Mouse (Mus musculus) heart, adult 11 months (tissue): Measurements from ENCODE around the gene Rhbdf2.

Source experiments
- DNase-seq: peaks from one replicate; pipeline ENCODE4 v3.0.0; 2022

Gene Rhbdf2

DNA sequence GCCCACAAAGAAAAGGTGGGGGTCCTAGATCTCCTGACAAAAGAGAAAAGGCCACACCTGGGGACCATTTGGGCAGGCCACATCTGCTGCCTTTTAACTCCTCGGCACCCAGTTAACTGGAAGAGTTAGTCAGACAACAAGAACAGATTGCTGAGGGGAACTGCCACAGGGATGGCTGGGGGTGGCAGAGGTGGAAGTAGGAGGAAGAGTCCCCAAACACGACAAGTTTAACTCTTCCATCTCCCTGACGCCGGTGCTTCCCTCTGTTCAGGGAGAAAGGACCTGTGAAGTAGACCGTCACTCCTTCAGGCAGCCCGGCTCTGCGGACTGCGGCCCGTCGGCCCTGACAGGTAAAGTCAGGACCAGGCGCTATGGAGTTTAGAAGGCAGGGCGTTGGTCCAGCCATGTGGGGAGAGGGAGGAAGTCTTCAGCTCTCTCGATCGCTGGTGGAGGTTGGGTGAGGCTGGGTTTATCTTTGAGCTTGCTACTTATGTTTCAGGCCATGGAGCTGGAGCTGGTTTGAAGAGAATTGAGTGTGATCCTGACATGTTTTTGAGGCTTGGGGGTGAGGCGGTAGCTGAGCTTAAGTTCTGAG, 32.3 kb upstream of the Rhbdf2 start:
- DNase-seq, result peak; percentile 92

- DNase-seq, result no peak
Measured at GRCm38 (mm10) chr11:116658238-116658637, 31.4 kb upstream of the Rhbdf2 start.

DNA sequence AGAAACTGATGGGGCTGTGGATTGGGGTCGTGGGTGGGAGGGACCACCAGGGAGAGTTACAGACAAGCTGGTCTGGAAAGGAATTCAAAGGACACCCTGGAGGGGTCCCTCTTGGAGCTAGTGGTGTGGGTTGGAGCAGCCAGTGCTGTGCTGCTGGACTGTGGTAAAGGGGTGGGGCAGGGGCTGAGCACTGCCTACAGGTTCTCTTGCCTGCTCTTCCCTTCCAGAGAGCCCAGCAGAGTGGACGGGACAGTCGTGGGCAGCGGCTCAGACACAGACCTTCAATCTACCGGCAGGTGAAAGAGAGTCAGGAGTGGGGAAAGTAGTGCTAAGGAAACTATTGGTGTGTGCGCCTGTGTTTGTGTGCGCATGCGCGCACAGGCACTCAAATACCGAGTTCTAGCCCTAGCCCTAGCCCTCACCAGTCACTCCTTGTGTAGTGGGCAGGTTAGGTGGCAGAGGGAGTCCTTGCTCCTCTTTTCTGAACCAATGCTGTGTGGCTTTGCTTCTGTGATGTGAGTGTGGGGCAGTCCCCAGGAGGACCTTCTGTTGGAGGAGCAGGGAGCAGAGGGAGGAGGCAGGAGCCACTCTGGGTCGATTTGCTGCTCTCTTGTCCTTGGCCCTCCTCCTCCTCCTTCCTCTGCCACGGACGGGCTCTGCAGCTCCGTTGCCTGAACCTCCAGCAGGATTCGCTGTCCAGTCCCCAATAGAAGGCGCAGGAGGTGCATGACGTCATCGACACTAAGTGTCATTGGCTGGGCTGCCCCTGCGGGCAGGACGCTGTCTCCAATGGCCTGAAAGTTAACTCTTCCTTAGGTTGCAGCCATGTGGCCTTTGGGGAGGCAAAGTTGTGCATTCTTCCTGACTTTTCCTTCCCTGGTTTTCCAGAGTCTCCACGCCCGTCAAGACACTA, 30.7 kb upstream of the Rhbdf2 start:
- DNase-seq, result peak; percentile 100

- DNase-seq, result peak; percentile 89
Measured at GRCm38 (mm10) chr11:116656348-116657191, 29.8 kb upstream of the Rhbdf2 start.

DNA sequence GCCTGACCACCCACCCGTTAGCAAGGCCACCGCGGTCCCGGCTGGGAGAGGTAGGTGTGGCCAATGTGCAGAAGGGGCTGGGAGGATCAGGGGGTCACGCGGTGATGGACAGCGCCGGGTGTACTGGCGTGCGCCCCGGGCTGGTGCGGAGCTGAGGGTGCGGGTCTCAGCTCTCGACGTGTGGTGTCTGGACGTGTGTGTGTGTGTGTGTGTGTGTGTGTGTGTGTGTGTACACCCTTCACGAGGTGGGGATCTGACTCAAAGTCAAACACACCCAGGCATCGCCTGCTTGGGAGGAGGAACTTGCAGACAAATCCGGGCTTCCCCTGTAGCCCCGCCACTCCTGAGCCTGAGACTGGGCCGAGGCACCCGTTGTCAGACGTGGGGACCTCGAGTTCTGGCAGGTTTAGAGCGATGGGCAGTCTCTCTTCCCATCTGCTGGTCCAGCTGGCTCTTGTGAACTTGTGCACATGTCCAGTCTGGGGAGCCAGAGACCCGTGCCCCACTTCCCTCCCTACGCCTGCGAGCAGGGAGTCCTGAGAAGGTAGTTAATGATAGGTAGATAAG, 27.5 kb upstream of the Rhbdf2 start, which contains the start of gene Cygb:
Cygb (minus strand) TSS at position 59 of the 567 bp plus-strand sequence.
- DNase-seq, result peak; percentile 98

DNA sequence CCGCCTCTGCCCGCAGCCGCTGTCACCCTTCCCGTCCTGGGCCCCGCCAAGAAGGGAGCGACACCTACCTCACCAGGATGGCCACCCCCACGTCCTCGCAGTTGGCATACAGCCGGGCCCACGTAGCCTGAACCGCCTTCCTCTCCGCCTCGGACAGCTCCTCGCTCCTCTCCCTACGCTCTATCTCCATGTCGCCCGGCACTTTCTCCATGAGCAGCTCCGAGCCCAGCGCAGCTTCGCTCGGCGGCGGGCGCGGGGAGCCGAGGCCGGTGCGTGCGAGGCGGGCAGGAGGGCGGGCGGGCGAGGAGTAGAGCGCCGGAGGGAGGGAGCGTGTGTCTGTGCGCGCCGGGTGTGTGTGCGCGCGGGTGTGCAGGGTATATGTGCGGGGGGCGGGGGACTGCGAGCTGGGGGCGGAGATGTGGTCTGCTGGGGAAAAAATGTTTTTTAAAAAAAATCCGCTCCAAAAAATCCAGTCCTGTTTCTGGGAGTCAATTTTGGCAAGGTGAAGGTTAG, 26.9 kb upstream of the Rhbdf2 start:
- peak; percentile 96 for DNase-seq

GRCm38 (mm10) chr11:116653234-116653633, 26.4 kb upstream of the Rhbdf2 start, which contains the start of gene Prcd:
Prcd (plus strand) TSS chr11:116653534.
- DNase-seq, result no peak

DNA sequence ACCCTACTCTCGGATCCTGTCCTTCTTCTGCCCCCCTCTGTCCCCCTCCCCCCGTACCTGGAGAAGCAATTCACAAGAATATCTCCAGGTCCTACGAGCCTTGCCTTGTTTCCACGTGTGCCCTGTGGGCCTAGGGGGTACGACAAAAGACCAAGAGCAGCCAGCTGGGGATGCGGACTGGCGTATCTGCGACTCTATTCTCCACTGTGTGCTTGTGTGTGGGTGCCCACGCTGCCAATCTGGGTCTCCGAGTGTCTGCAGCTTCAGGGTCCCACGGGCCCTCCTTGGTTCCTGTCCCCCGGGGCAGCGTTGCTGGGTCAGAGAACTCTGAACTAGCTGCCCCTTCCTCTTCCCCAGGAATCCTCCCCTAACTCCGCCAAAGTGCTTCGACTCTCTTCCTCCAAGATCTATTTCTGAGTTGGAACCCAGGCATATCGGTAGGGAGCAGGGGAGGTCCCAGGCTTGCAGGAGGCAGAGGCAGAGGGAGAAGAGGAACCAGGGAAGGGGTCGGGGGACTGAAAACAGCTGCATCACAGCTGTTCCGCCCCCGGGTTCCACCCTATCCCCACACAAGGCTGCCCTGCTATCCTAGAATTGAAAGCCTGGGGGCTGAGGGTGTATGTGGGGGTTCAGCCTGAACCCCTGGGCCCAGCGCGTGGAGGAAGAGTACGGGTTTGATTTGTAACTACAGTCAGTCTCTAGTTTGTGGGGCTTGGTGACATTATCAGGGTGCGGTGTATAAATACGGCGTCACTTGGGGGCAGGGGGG, 25.7 kb upstream of the Rhbdf2 start:
- peak; percentile 93 for DNase-seq

DNA sequence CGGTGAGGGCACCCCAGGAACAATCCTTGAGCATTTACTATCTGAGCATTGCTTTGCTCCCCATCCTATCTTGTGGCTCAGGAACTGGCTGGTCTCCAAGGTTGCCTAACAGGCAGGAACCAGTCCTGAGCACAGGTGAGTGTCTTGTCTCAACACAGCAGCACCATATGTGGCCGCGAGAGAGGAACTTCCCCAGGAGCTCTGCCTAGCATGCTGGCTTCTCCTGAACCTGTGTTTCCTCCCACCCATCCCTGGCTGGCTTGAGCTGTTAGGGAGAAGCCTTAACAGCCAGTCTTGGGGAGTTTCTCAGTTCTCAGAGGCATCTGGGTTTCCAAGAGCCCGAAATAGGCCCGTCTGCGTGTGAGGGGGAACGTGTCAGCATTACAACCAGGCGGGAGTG, 24.5 kb upstream of the Rhbdf2 start:
- DNase-seq, result peak; percentile 92

- peak; percentile 88 for DNase-seq
Measured at GRCm38 (mm10) chr11:116650811-116651210, 24.0 kb upstream of the Rhbdf2 start.

DNA sequence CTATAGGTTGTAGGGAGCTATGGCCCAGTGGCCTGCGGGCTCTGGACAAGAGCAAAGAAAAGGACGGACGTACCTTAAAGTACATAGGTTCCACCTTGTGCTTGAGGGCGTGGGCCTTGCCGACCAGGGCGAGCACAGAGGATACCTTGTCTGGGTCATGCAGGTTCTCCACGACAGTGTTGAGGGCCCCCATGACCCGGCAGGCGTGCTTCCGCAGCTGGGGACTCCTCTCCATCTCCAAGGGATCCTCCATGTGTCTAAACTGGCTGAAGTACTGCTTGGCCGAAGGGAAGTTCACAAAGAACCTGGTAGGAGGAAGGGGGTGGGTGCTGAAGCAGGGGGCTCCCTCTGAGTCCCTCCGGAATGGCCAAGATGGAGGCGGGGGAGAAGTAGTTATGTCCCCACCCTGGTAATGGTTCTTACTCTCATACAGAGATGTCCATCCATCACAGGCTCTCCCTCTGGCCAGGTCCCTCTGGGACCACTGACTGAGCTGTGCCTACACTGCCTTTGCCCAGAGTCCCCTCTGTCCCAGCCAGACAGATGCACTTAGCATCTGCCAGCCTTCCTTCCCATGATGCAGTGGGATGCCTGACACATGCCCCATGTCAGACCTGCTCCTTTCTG, 23.0 kb upstream of the Rhbdf2 start:
- peak; percentile 92 for DNase-seq

- DNase-seq, result peak; percentile 97
Measured at GRCm38 (mm10) chr11:116648976-116649375, 22.2 kb upstream of the Rhbdf2 start.

DNA sequence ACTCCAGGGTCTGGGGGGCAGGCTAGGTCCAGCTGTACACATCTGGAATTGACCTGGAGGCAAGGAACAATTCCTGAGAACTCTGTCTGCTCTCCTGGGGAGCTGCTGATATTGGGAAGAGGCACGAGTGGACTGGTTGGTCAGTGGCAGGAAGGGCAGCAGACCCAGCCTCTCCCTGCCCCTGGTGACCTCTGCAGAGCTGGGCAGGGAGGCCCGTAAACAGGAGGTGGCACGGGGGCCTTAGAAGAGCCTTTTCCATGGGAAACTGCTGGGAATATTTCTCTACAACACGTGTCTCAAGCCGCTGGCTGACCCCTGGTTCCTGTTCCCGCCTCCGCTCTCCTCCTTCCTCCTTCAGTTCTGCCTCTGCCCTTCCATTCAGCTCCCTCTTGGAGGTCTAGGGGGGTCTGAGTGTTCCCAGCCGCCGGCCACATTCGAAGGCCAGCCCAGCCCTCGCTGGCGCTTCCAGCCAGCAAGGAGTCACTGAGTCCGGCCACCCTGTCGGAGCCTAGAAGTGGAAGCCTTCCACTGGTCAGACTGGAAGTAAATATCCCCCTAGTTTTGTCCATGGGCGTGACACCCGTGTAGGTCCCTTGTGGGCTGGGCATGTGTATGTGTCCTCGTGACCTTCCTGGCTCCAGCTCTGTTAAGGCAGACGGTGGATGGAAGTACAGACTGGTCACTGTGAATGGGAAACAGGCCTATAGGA, 21.5 kb upstream of the Rhbdf2 start:
- DNase-seq, result peak; percentile 99

- DNase-seq, result peak; percentile 99
Measured at GRCm38 (mm10) chr11:116647340-116647991, 20.6 kb upstream of the Rhbdf2 start.

DNA sequence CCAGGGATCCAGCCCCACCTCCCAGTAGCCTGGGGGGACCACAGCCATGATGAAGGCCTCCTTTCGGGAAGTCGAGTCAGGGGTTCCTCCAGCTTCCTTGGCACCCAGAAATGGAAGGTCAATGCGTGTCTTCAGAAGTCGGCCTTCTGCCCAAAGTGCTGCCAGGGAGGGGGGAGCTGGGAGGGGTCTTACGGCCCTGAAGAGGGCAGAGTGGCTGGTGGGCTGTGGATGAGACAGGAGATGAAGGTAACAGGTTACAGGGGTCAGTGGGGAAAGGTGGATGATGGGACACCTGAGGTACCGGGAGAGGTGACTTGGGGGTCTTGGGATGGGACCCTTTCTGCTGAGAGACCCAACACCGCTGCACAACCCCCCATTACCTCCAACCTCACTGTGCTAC, 20.0 kb upstream of the Rhbdf2 start:
- peak; percentile 96 for DNase-seq

- DNase-seq, result peak; percentile 96
Measured at GRCm38 (mm10) chr11:116646136-116646535, 19.3 kb upstream of the Rhbdf2 start.

- DNase-seq, result peak; percentile 96
Measured at GRCm38 (mm10) chr11:116645446-116646110, 18.8 kb upstream of the Rhbdf2 start.

DNA sequence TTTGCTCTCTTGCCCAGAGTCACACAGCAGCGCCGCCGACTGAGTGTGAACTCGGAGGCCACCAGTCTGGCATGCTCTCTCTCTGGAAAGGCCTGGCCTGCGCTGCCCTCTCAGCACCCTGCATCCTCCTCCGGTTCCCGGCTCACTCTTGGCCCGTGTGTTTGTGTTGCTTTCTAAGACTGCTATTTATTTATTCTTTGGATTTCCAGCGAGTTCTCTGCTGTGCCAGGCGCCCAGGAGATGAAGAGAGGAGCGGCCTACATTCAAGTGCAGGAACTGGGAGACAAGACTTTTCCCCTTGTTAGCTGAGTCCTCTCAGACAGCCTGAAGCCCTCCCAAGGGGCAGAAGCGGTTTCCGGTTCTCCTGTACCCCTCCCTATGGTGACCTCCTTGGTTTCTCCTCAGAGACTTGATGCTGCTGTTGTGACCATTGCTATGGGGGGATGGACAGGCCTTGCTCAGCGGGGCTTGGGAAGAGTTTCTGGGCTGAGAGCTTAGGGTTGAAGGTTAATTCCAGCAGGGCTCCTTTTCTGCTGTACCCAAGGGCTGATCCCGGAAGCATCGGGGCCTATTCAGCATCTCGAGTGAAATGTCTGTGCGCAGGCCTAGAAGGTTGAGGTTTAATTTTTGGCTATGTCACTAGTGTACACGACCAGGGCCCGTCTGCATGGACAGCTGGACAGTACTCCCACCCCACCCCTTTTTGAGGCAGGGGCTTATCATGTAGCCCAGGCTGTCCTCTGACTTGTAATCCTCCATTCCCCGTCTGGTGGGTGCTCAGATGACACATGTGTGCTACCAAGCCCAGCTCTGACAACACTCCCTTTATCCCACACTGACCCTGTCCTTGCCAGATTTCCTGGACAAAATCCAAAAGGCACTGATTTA, 17.6 kb upstream of the Rhbdf2 start:
- DNase-seq, result peak; percentile 98
